ENCODE assay signal across 8 mouse cellular contexts in genomic region chr11:121156411-121156891, GRCm38 (mm10). TPM values are rescaled to one million over a fixed set of nuclear protein-coding genes. Genes with fewer than 3 reads are reported as not detected.
DNase-seq lines count a peak whose midpoint lies in the region; ATAC-seq and TF ChIP-seq lines count a peak whose summit lies in the region.
"Had no signal": no experiment of that assay in that cellular context is flagged by ENCODE, and none has a peak within 500 bp of the region (broad histone marks: within the 10 kb centered on the region; RNA-seq: fewer than 3 reads in every experiment).

No protein-coding gene starts in this region.

- peak overlapping the region; percentile 45 for H3K4me3 ChIP-seq in ES-Bruce4 (ENCODE audit: low read depth, low read length)
- H3K4me3 ChIP-seq in forebrain, embryonic 10.5 days = peak overlapping the region; percentile 49
- peak overlapping the region; percentile 29 for H3K4me3 ChIP-seq in liver, embryonic 13.5 days (replicated peaks)
- H3K4me3 ChIP-seq in small intestine, adult 2 months (ENCODE audit: low read depth, low read length) = peak overlapping the region; percentile 44

- no peak for TF ChIP-seq EP300 in ES-Bruce4 (IDR thresholded peaks at IDR 0.05; ENCODE audit: insufficient read depth, low read depth, low read length)

- ATAC-seq in liver, embryonic 13.5 days (ENCODE audit: low read depth) = no peak

- no peaks in the 10 kb centered on the region for H3K36me3 ChIP-seq in ES-Bruce4 (ENCODE audit: control insufficient read depth, insufficient read depth, low read length, poor library complexity, severe bottlenecking)
- H3K36me3 ChIP-seq in forebrain, embryonic 10.5 days (replicated peaks) = no peaks in the 10 kb centered on the region
- H3K36me3 ChIP-seq in liver, embryonic 13.5 days = no peaks in the 10 kb centered on the region
- no peaks in the 10 kb centered on the region for H3K36me3 ChIP-seq in small intestine, adult 2 months (ENCODE audit: control insufficient read depth, insufficient read depth, low read length)

- no peak overlapping the region for H3K27ac ChIP-seq in ES-Bruce4 (ENCODE audit: insufficient read depth, low read length)
- H3K27ac ChIP-seq in forebrain, embryonic 10.5 days = no peak overlapping the region
- H3K27ac ChIP-seq in liver, embryonic 13.5 days = no peak overlapping the region
- no peak overlapping the region for H3K27ac ChIP-seq in small intestine, adult 2 months (ENCODE audit: insufficient read depth, low read depth, low read length)

- H3K4me2 ChIP-seq in liver, embryonic 13.5 days = peak overlapping the region; percentile 52

- 1% methylated on average over 45 of the region's 45 CpGs for WGBS in forebrain, embryonic 10.5 days
- 4% methylated on average over 45 of the region's 45 CpGs for WGBS in liver, embryonic 13.5 days (ENCODE audit: insufficient replicate concordance)
- 2% methylated on average over 45 of the region's 45 CpGs for WGBS in small intestine, adult 2 months

- no peaks in the 10 kb centered on the region for H3K4me1 ChIP-seq in ES-Bruce4 (ENCODE audit: control insufficient read depth, insufficient read depth, low read length)
- peaks cover 40% of the 10 kb centered on the region for H3K4me1 ChIP-seq in forebrain, embryonic 10.5 days
- 0 out of 2 replicates have a peak, but pooled peaks cover 4% of the 10 kb centered on the region for H3K4me1 ChIP-seq in liver, embryonic 13.5 days (replicated peaks)
- H3K4me1 ChIP-seq in small intestine, adult 2 months (ENCODE audit: control insufficient read depth, insufficient read depth, insufficient read length, low read length) = peaks cover 4% of the 10 kb centered on the region; the same call in 1 of the 2 replicates

- intact Hi-C loops in heart, postnatal 10 days (cut with DNase I) = no loop called here

- H3K9ac ChIP-seq in ES-Bruce4 (ENCODE audit: low read depth, poor library complexity, severe bottlenecking) = peak overlapping the region; percentile 9; the same call in 1 of the 2 replicates
- no peak overlapping the region for H3K9ac ChIP-seq in liver, embryonic 13.5 days

- TF ChIP-seq CTCF in ES-Bruce4 (IDR thresholded peaks at IDR 0.05; ENCODE audit: low read depth, low read length) = no peak
- TF ChIP-seq CTCF in small intestine, adult 2 months (IDR thresholded peaks at IDR 0.05; ENCODE audit: extremely low read depth, insufficient read length, insufficient replicate concordance, low read depth, low read length) = no peak

- H3K9me3 ChIP-seq in ES-Bruce4 (replicated peaks; ENCODE audit: control insufficient read depth, insufficient read depth, low read length, poor library complexity, severe bottlenecking) = no peaks in the 10 kb centered on the region
- no peaks in the 10 kb centered on the region for H3K9me3 ChIP-seq in forebrain, embryonic 10.5 days
- no peaks in the 10 kb centered on the region for H3K9me3 ChIP-seq in liver, embryonic 13.5 days (replicated peaks)

- no peak for TF ChIP-seq POLR2A in ES-Bruce4 (IDR thresholded peaks at IDR 0.05; ENCODE audit: insufficient read depth, low read length)
- TF ChIP-seq POLR2A in small intestine, adult 2 months (IDR thresholded peaks at IDR 0.05; ENCODE audit: low read depth, low read length) = no peak

- peak; percentile 43 for DNase-seq in Muller cell, postnatal 12 days (ENCODE audit: inconsistent ontology term)
- DNase-seq in forebrain, embryonic 10.5 days (ENCODE audit: extremely low spot score, low spot score) = no peak
- DNase-seq in heart, postnatal 10 days = peak; percentile 75 to 77
- no peak for DNase-seq in liver, embryonic 13.5 days
- no peak for DNase-seq in layer of hippocampus, postnatal 36 days

- peaks cover 6% of the 10 kb centered on the region for H3K27me3 ChIP-seq in ES-Bruce4 (ENCODE audit: control insufficient read depth, insufficient read depth, low read length, poor library complexity, severe bottlenecking)
- peaks cover 65% of the 10 kb centered on the region for H3K27me3 ChIP-seq in forebrain, embryonic 10.5 days (ENCODE audit: poor library complexity, severe bottlenecking)
- H3K27me3 ChIP-seq in liver, embryonic 13.5 days = peaks cover 48% of the 10 kb centered on the region
- H3K27me3 ChIP-seq in small intestine, adult 2 months (ENCODE audit: control insufficient read depth, insufficient read depth, low read length) = peaks cover 9% of the 10 kb centered on the region; the same call in 1 of the 2 replicates

RNA-seq across cellular contexts. Expression of gene Uts2r, which starts 3.6 kb away (rescaled TPM):
- not detected in 2 replicates for polyA plus RNA-seq in ES-Bruce4 (2011; ENCODE audit: insufficient read depth, insufficient read length, low read depth, missing spikeins)
- polyA plus RNA-seq in forebrain, embryonic 10.5 days (2016; fragmentation: Nextera tagmentation; extraction: Ambion mirVana) = 0.09 TPM in 1 of 2 replicates, not detected in the other
- under 1 TPM; 0.24 to 0.35 TPM for total RNA-seq in heart, postnatal 10 days (2021)
- polyA plus RNA-seq in liver, embryonic 13.5 days (2015; fragmentation: Nextera tagmentation; extraction: Ambion mirVana) = not detected in 2 replicates
- not detected in 2 replicates for polyA plus RNA-seq in small intestine, adult 2 months (2012; rRNA removed)
- under 1 TPM in 1 of 2 experiments, not detected in 1; 0.23 TPM for total RNA-seq in layer of hippocampus, postnatal 36 days (2021)
- polyA plus RNA-seq: spleen, adult 2 months had no signal

RNA-seq across cellular contexts. Expression of gene Tex19.1, which starts 10.5 kb away (rescaled TPM):
- 25.5 and 29.9 TPM in 2 replicates for polyA plus RNA-seq in ES-Bruce4 (2011; ENCODE audit: insufficient read depth, insufficient read length, low read depth, missing spikeins)
- polyA plus RNA-seq in forebrain, embryonic 10.5 days (2016; fragmentation: Nextera tagmentation; extraction: Ambion mirVana) = not detected in 2 replicates
- not detected for total RNA-seq in heart, postnatal 10 days (2021)
- polyA plus RNA-seq in liver, embryonic 13.5 days (2015; fragmentation: Nextera tagmentation; extraction: Ambion mirVana) = 0.09 and 0.19 TPM in 2 replicates
- not detected in 2 replicates for polyA plus RNA-seq in small intestine, adult 2 months (2012; rRNA removed)
- total RNA-seq in layer of hippocampus, postnatal 36 days (2021) = not detected
- polyA plus RNA-seq: spleen, adult 2 months had no signal

RNA-seq across cellular contexts. Expression of gene Tex19.2, which starts 38.0 kb away (rescaled TPM):
- 0.44 TPM in 1 of 2 replicates, not detected in the other for polyA plus RNA-seq in ES-Bruce4 (2011; ENCODE audit: insufficient read depth, insufficient read length, low read depth, missing spikeins)
- 0.06 TPM in 1 of 2 replicates, not detected in the other for polyA plus RNA-seq in forebrain, embryonic 10.5 days (2016; fragmentation: Nextera tagmentation; extraction: Ambion mirVana)
- total RNA-seq in heart, postnatal 10 days (2021) = not detected
- polyA plus RNA-seq in liver, embryonic 13.5 days (2015; fragmentation: Nextera tagmentation; extraction: Ambion mirVana) = 0.08 and 0.12 TPM in 2 replicates
- 0.05 TPM in 1 of 2 replicates, not detected in the other for polyA plus RNA-seq in small intestine, adult 2 months (2012; rRNA removed)
- not detected for total RNA-seq in layer of hippocampus, postnatal 36 days (2021)
- polyA plus RNA-seq: spleen, adult 2 months had no signal

RNA-seq across cellular contexts. Expression of gene Hexdc, which starts 47.8 kb away (rescaled TPM):
- polyA plus RNA-seq in ES-Bruce4 (2011; ENCODE audit: insufficient read depth, insufficient read length, low read depth, missing spikeins) = 7.0 and 8.2 TPM in 2 replicates
- polyA plus RNA-seq in forebrain, embryonic 10.5 days (2016; fragmentation: Nextera tagmentation; extraction: Ambion mirVana) = 5.3 and 6.6 TPM in 2 replicates
- 10 to 100 TPM; 12.7 to 15.1 TPM for total RNA-seq in heart, postnatal 10 days (2021)
- polyA plus RNA-seq in liver, embryonic 13.5 days (2015; fragmentation: Nextera tagmentation; extraction: Ambion mirVana) = 2.2 and 2.4 TPM in 2 replicates
- 12.5 and 27.9 TPM in 2 replicates for polyA plus RNA-seq in small intestine, adult 2 months (2012; rRNA removed)
- total RNA-seq in layer of hippocampus, postnatal 36 days (2021) = 10 to 100 TPM; 16.7 to 20.2 TPM

RNA-seq across cellular contexts. Expression of gene Ogfod3, which starts 48.1 kb away (rescaled TPM):
- polyA plus RNA-seq in ES-Bruce4 (2011; ENCODE audit: insufficient read depth, insufficient read length, low read depth, missing spikeins) = 8.5 and 8.8 TPM in 2 replicates
- 23.0 and 25.1 TPM in 2 replicates for polyA plus RNA-seq in forebrain, embryonic 10.5 days (2016; fragmentation: Nextera tagmentation; extraction: Ambion mirVana)
- 10 to 100 TPM; 18.3 to 19.4 TPM for total RNA-seq in heart, postnatal 10 days (2021)
- 14.7 and 14.9 TPM in 2 replicates for polyA plus RNA-seq in liver, embryonic 13.5 days (2015; fragmentation: Nextera tagmentation; extraction: Ambion mirVana)
- 8.6 and 13.1 TPM in 2 replicates for polyA plus RNA-seq in small intestine, adult 2 months (2012; rRNA removed)
- total RNA-seq in layer of hippocampus, postnatal 36 days (2021) = 1 to 10 TPM; 6.0 to 7.0 TPM

Comparison
In these comparisons a context has a peak if more than half of its experiments do, and no peak if none do; other contexts are left out.
1. DNase-seq: peak in Muller cell, postnatal 12 days (single experiment) and heart, postnatal 10 days (2 of 2); none in forebrain, embryonic 10.5 days (single experiment), liver, embryonic 13.5 days (single experiment) and layer of hippocampus, postnatal 36 days (0 of 2).
2. RNA of gene Tex19.1, which starts 10.5 kb away (polyA plus RNA-seq): 25.5 to 29.9 TPM in ES-Bruce4; 0.09 to 0.19 TPM in liver, embryonic 13.5 days, not detected in forebrain, embryonic 10.5 days and not detected in small intestine, adult 2 months; every median in the first group is over 10 times any median in the second.
3. Peak in every context shown above with its lines, with median percentiles within 50 percentile points of each other: H3K4me3 ChIP-seq.